Mouse (Mus musculus): Measurements from ENCODE around the gene Chd3. TPM values are rescaled to one million over a fixed set of nuclear protein-coding genes. Genes with fewer than 3 reads are reported as not detected.
"Not testable (repeated sequence)": the region's sequence is repeated elsewhere in the genome, so short reads cannot be mapped to it uniquely, and the experiment has no call there.

The Chd3 gene
- polyA plus RNA-seq, 1 experiment from 2014 or later, result 88.3 TPM

DNA sequence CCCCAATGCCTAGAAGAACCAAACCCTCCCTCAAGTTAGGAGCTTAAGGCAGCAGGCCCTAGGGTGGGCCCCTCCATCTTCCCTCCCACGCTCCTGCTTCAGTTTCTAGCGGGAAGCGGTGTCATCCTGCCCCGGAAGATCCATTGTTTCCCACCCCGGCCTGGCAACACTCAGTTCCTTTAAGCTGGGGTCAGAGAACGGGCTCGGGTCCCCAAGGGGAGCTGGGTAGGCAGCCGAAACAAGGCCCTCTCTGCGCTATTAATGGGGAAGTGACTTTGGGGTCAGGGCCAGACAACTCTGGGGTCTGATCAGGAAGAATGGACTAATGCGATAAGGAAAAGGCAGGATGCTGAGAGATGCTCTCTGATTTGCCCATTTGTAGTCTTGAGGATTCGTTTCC, 27.6 kb upstream of the Chd3 start:
- Histone ChIP-seq H3K9ac (peak overlapping the region; percentile 97), H3K27ac (replicated peaks) (peak overlapping the region; percentile 99)
- 26% methylated on average over 11 of the region's 11 CpGs for WGBS

DNA sequence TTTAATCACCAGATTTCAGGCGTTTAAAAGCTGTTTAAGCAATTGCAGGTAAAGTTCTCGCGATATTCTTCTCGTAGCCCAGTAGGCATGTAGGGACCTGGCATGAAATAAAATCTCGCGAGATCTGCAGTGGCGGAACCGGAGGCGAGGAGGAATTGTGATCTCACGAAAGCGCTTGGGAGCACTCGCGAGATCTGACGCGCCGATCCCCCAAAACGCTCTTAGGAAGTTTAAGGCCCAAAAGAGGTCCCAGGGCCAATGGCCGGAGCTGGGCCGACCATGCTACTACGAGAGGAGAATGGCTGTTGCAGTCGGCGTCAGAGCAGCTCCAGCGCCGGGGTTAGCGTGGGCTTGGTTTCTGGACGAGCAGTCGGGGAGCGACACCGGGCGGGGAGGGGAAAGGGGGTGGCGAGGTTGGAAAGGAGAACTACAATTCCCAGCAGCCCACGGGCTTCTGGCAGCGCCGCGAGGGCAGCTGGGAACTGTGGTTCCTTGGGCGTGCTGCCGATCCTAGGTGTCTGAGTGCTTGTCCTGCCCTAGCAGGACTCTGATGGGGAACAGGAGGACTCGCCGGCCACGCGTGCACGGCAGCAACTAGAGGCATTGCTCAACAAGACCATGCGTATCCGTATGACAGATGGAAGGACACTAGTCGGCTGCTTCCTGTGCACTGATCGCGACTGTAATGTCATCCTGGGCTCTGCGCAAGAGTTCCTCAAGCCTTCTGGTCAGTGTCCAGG, 26.6 kb upstream of the Chd3 start:
- peak; percentile 91 for ATAC-seq (ENCODE audit: insufficient number of reproducible peaks, low FRiP score, low TSS enrichment, low read depth)
- no peaks in the 10 kb centered on the region for H3K9me3 ChIP-seq (replicated peaks)
- H3K27ac ChIP-seq (replicated peaks), result peak overlapping the region; percentile 99
- H3K4me3 ChIP-seq (replicated peaks), result peak overlapping the region; percentile 77
- peaks cover 43% of the 10 kb centered on the region for H3K4me1 ChIP-seq
- peaks cover 20% of the 10 kb centered on the region for H3K36me3 ChIP-seq
- no peaks in the 10 kb centered on the region for H3K27me3 ChIP-seq
- under 1% methylated on average over 48 of the region's 48 CpGs for WGBS
- H3K4me2 ChIP-seq (replicated peaks), result peak overlapping the region; percentile 80
- H3K9ac ChIP-seq, result peak overlapping the region; percentile 97

More for the DNA sequence above, 27.6 kb upstream of the Chd3 start:
- peak overlapping the region; percentile 80 for H3K4me2 ChIP-seq (replicated peaks)
- H3K4me3 ChIP-seq (replicated peaks), result peak overlapping the region; percentile 77
- ATAC-seq (ENCODE audit: insufficient number of reproducible peaks, low FRiP score, low TSS enrichment, low read depth), result no peak
- H3K4me1 ChIP-seq, result peaks cover 50% of the 10 kb centered on the region
- H3K27me3 ChIP-seq, result no peaks in the 10 kb centered on the region
- peaks cover 30% of the 10 kb centered on the region for H3K36me3 ChIP-seq
- no peaks in the 10 kb centered on the region for H3K9me3 ChIP-seq (replicated peaks)

DNA sequence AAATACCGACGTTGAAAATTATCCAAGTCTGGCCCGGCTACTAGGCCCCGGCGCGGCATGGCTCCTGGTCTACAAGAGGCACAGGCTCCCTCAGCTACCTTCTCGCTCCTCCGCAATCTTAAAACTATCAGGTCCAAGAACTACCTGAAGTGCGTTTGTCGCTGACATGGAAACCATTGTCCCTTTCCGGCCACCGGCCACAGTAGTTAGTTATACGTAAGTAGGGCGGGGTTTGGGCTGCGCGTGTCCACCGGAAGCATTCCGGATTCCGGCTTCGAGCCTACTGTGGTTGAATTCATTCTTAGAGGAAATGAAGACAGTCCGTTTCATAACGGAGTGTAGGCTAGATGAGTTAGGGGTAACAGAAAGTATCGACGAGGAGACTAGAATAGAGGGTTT, 26.0 kb upstream of the Chd3 start, which contains the start of the genes Naa38 and Cyb5d1:
Gene Naa38 (plus strand): TSS at position 253 of the 399 bp plus-strand sequence.
Gene Cyb5d1 (minus strand): TSS at position 397 of the 399 bp plus-strand sequence.
- Histone ChIP-seq H3K4me1 (peaks cover 44% of the 10 kb centered on the region), H3K9ac (peak within 1 kb of the TSS; percentile 97), H3K27ac (replicated peaks) (peak within 1 kb of the TSS; percentile 99), H3K36me3 (peaks cover 15% of the 10 kb centered on the region), H3K4me3 (replicated peaks) (peak within 1 kb of the TSS; percentile 77), H3K4me2 (replicated peaks) (peak within 1 kb of the TSS; percentile 80)
- H3K9me3 ChIP-seq (replicated peaks); H3K27me3 ChIP-seq: not testable (repeated sequence)
- peak; percentile 83 for ATAC-seq (ENCODE audit: insufficient number of reproducible peaks, low FRiP score, low TSS enrichment, low read depth)
- under 1% methylated on average over 24 of the region's 24 CpGs for WGBS

DNA sequence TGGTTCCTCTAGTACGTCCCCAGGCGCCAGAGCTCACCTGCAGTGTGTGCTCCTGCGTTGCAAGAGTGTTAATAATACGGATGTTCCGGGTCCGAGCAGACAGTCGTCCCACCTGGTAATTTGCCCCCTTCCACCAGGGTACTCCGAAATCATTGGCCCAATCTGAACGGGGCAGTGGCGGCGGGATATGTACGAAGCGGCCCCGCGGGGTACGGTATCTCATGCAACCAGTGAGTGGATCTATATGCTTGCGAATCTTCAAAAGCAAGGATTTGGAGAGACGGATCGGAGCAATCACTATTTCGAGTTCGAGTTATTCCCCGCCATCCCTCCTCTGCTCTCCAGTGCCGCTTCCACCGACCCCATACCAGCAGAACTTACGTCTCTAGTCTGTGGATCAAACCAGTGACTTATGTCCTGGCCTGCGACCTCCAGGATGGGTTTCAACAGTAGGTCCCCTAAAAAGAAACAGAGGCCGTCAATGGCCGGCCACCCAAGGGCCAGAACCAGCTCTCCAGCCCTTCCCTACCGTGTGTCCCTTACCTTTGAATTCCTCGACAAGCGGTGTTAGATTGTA, 25.5 kb upstream of the Chd3 start:
- Histone ChIP-seq H3K27ac (replicated peaks) (peak overlapping the region; percentile 99), H3K9ac (peak overlapping the region; percentile 53), H3K4me3 (replicated peaks) (peak overlapping the region; percentile 77), H3K4me1 (peaks cover 44% of the 10 kb centered on the region), H3K4me2 (replicated peaks) (peak overlapping the region; percentile 80)
- not testable (repeated sequence) for ATAC-seq (ENCODE audit: insufficient number of reproducible peaks, low FRiP score, low TSS enrichment, low read depth); H3K27me3 ChIP-seq; H3K36me3 ChIP-seq; H3K9me3 ChIP-seq (replicated peaks)
- WGBS, result 1% methylated on average over 31 of the region's 31 CpGs

DNA sequence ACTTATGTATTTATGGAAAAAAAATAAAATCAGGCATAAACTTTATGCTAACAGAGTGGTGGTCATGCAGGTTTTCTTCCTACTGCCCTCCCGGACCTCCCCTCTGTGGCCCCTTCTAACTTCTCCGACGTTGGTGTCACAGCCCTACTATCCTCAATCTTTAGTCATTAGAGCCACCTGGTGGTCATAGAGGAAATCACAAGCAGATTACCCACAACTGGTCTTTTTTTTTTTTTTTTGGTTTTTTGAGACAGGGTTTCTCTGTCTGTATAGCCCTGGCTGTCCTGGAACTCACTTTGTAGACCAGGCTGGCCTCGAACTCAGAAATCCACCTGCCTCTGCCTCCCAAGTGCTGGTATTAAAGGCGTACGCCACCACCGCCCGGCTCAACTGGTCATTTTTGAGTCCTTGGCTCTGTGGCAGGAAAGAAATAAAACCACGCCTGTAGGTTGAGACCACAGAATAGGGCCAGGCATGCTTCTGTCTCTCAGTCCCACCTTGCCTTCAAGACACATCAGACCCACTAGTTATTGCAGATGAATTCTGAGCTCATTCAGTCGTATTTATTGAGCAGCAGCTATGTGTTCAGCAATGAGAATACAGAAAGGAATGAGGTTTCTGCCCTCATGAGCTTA, 21.3 kb upstream of the Chd3 start:
- no peak overlapping the region for H3K27ac ChIP-seq (replicated peaks)
- no peak overlapping the region for H3K4me3 ChIP-seq (replicated peaks)
- ATAC-seq (ENCODE audit: insufficient number of reproducible peaks, low FRiP score, low TSS enrichment, low read depth), result 0 out of 2 replicates have a peak, but pooled peaks have one; percentile 15
- H3K36me3 ChIP-seq, result peaks cover 5% of the 10 kb centered on the region; the same call in 1 of the 2 replicates
- WGBS, result 50% methylated on average over 10 of the region's 10 CpGs
- H3K27me3 ChIP-seq, result no peaks in the 10 kb centered on the region
- peaks cover 15% of the 10 kb centered on the region for H3K4me1 ChIP-seq
- no peak overlapping the region for H3K9ac ChIP-seq
- H3K4me2 ChIP-seq (replicated peaks), result 0 out of 2 replicates have a peak overlapping the region, but pooled peaks have one; percentile 19
- no peaks in the 10 kb centered on the region for H3K9me3 ChIP-seq (replicated peaks)

DNA sequence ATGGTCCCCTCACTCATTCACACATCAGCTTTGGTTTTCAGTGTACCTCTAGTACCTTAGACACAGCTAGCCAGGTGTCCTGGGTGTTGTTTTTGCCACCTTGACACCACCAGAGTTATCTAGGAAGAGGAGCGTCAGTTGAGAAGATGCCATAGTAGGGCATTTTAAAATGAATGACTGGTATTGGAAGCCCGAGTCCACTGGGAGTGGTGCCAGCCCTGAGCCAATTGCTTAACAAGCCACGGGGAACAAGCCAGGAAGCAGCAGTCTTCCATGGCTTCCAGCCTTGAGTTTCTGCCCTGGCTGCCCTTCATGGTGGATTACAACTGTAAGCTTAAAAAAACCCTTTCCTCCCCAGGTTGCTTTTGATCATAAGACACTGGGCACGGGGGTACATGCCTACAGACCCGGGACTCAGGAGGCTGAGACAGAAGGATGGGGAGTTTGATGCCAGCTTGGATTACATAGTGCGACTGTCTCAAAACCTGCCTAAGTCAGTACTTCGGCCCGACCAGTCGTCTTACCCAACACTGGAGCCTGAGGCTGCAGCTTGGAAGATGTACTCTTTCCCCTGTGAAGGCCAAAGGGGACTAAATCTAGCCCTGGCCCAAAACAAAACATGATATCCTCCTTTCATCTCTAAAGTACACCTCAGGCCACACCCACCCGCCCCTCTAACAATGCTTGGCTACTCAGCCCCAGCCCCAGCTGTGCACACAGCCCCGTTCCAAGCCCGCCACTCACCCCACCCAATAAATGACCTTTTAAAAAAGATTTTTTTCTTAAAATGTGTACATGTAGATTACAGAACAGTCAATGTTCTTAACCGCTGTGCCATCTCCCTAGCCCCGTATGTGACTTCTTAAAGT, 20.6 kb upstream of the Chd3 start:
- peaks cover 15% of the 10 kb centered on the region for H3K4me1 ChIP-seq
- no peak overlapping the region for H3K4me3 ChIP-seq (replicated peaks)
- no peak overlapping the region for H3K27ac ChIP-seq (replicated peaks)
- 48% methylated on average over 14 of the region's 14 CpGs for WGBS
- 0 out of 2 replicates have a peak overlapping the region, but pooled peaks have one; percentile 19 for H3K4me2 ChIP-seq (replicated peaks)
- H3K27me3 ChIP-seq, result no peaks in the 10 kb centered on the region
- peaks cover 5% of the 10 kb centered on the region; the same call in 1 of the 2 replicates for H3K36me3 ChIP-seq
- no peaks in the 10 kb centered on the region for H3K9me3 ChIP-seq (replicated peaks)
- H3K9ac ChIP-seq, result no peak overlapping the region
- ATAC-seq (ENCODE audit: insufficient number of reproducible peaks, low FRiP score, low TSS enrichment, low read depth), result no peak

DNA sequence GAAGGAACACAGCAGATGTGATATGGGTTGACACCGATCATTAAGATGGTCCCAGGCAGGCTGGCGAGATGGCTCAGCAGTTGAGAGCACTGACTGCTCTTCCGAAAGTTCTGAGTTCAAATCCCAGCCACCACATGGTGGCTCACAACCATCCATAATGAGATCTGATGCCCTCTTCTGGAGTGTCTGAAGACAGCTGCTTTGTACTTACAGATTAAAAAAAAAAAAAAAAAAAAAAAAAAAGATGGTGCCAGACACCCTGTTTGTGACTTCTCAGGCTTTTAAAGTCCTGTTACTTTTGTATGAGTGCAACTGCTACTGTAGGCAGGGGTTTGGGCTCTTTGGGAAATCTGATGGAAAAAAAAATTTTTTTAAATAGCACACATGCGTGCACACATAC, 19.5 kb upstream of the Chd3 start:
- H3K4me1 ChIP-seq, result peaks cover 11% of the 10 kb centered on the region
- H3K4me3 ChIP-seq (replicated peaks), result no peak overlapping the region
- no peak overlapping the region for H3K27ac ChIP-seq (replicated peaks)
- 94% methylated on average over 4 of the region's 4 CpGs for WGBS
- H3K9ac ChIP-seq, result no peak overlapping the region
- no peak overlapping the region for H3K4me2 ChIP-seq (replicated peaks)
- H3K36me3 ChIP-seq, result peaks cover 5% of the 10 kb centered on the region; the same call in 1 of the 2 replicates
- H3K27me3 ChIP-seq, result no peaks in the 10 kb centered on the region
- no peak for ATAC-seq (ENCODE audit: insufficient number of reproducible peaks, low FRiP score, low TSS enrichment, low read depth)
- no peaks in the 10 kb centered on the region for H3K9me3 ChIP-seq (replicated peaks)

DNA sequence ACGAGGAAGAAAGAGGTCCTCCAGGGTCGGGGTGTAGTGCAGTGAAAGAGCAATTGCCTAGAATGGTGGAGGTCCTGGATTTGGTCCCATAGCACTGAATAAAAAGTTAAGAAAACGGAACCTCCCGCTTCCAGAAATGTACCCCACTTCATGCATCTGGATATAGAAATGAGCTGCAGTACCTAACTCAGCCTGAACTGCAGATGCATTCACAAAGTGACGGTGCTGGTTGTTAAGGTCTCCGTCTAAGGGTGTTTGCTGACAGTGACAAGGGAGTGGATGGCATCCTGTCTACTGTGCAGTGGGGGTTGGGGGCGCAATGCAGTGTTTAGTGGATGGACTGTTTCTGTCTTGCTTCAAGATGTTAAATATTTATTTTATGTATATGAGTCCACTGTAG, 17.6 kb upstream of the Chd3 start:
- ATAC-seq (ENCODE audit: insufficient number of reproducible peaks, low FRiP score, low TSS enrichment, low read depth), result no peak
- Histone ChIP-seq H3K9ac (no peak overlapping the region), H3K9me3 (replicated peaks) (no peaks in the 10 kb centered on the region), H3K4me2 (replicated peaks) (no peak overlapping the region), H3K27me3 (no peaks in the 10 kb centered on the region), H3K36me3 (no peaks in the 10 kb centered on the region), H3K4me1 (peaks cover 16% of the 10 kb centered on the region), H3K4me3 (replicated peaks) (no peak overlapping the region), H3K27ac (replicated peaks) (no peak overlapping the region)
- WGBS, result 82% methylated on average over 7 of the region's 7 CpGs

DNA sequence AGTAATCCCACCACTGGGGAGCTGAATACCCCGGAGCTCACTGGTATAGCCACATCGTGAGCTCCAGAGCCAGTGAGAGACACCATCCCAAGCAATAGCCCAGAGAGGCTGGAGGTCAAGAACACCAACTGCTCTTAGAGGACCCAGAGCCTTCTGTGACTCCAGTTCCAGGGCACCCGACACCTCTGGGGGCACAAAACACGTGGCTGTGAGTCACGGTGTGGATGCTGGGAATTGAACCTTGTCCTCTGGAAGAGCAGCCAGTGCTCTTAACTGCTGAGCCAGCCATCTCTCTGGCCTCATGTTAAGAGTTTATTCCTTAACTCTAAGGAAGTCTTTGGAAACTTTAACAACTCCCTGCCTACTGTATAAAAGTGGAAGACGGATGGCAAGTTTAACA, 15.8 kb upstream of the Chd3 start:
- Histone ChIP-seq H3K9me3 (replicated peaks) (no peaks in the 10 kb centered on the region), H3K36me3 (no peaks in the 10 kb centered on the region), H3K4me2 (replicated peaks) (no peak overlapping the region), H3K27ac (replicated peaks) (no peak overlapping the region), H3K27me3 (no peaks in the 10 kb centered on the region), H3K4me3 (replicated peaks) (no peak overlapping the region), H3K9ac (no peak overlapping the region), H3K4me1 (peaks cover 12% of the 10 kb centered on the region)
- ATAC-seq (ENCODE audit: insufficient number of reproducible peaks, low FRiP score, low TSS enrichment, low read depth), result no peak
- WGBS, result 73% methylated on average over 6 of the region's 6 CpGs

DNA sequence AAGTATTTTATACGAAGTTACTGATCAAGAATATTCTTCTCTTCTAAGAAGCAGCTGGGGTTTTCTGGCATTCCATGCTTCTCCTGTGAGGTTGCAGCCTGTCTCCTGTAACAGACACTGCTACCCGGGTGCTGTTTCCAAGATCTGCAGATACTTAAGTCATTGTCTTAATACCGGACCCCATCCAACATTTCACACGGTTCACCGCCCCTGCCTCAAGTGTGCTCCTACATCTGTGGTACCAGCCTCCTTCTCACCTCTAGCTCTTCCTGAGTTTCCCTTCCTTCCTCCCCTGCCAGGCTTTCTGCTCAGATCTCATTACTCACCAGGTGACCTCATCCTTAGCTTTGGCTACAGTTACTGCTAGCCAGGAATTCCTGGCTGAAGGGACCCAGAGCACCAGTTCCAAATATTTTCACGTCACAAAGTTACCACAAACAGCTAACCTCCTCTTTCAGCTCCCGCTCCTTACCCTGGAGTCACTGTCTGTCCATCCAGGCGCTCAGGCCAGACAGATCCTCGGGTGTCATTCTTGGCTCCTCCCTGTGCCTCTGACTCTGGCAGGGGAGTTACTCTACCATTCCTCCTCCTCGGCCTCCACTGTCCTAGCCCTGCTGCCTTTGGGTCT, 13.4 kb upstream of the Chd3 start:
- WGBS, result 58% methylated on average over 10 of the region's 10 CpGs
- H3K4me2 ChIP-seq (replicated peaks), result no peak overlapping the region
- no peak overlapping the region for H3K4me3 ChIP-seq (replicated peaks)
- H3K9ac ChIP-seq, result no peak overlapping the region
- H3K4me1 ChIP-seq, result 0 out of 2 replicates have a peak, but pooled peaks cover 5% of the 10 kb centered on the region
- no peak for ATAC-seq (ENCODE audit: insufficient number of reproducible peaks, low FRiP score, low TSS enrichment, low read depth)
- no peaks in the 10 kb centered on the region for H3K27me3 ChIP-seq
- no peaks in the 10 kb centered on the region for H3K9me3 ChIP-seq (replicated peaks)
- no peak overlapping the region for H3K27ac ChIP-seq (replicated peaks)
- H3K36me3 ChIP-seq, result no peaks in the 10 kb centered on the region
